Mouse (Mus musculus): ENCODE measurements at regions not wholly inside any gene's neighbourhood (a gene's known extent, or its start where the extent isn't known, plus 50 kb on each side); places are given as distances from the start of the nearest gene placed in this dataset.

- DNase-seq (ENCODE audit: low spot score in 2 of 2), result peak in 1 of 2 experiments; percentile 26
These were observed 148.3 kb downstream of the Ddx1 start for GRCm38 (mm10) chr12:13100505-13101354.

GRCm38 (mm10) chr12:13094111-13094851 is 152.6 kb upstream of the Mycn start:
- DNase-seq (ENCODE audit: low spot score in 2 of 2), result no peak

- no peak for DNase-seq (ENCODE audit: low spot score in 2 of 2)
These were observed 144.2 kb upstream of the Mycn start for GRCm38 (mm10) chr12:13085951-13086350.

- no peak for DNase-seq (ENCODE audit: low spot score in 2 of 2)
These were observed 143.8 kb upstream of the Mycn start for GRCm38 (mm10) chr12:13085484-13085883.

GRCm38 (mm10) chr12:13083337-13084054 is 141.8 kb upstream of the Mycn start:
- DNase-seq (ENCODE audit: low spot score in 2 of 2), result no peak

GRCm38 (mm10) chr12:13080791-13081190 is 139.1 kb upstream of the Mycn start:
- no peak for DNase-seq (ENCODE audit: low spot score in 2 of 2)

- no peak for DNase-seq (ENCODE audit: low spot score in 2 of 2)
These were observed 138.1 kb upstream of the Mycn start for GRCm38 (mm10) chr12:13079832-13080231.

- no peak for DNase-seq (ENCODE audit: low spot score in 2 of 2)
These were observed 136.0 kb upstream of the Mycn start for GRCm38 (mm10) chr12:13077689-13078088.

GRCm38 (mm10) chr12:13076699-13077287 is 135.1 kb upstream of the Mycn start:
- DNase-seq (ENCODE audit: low spot score in 2 of 2), result no peak

- DNase-seq (ENCODE audit: low spot score in 2 of 2), result no peak
These were observed 131.6 kb upstream of the Mycn start for GRCm38 (mm10) chr12:13073126-13073886.

- no peak for DNase-seq (ENCODE audit: low spot score in 2 of 2)
These were observed 125.6 kb upstream of the Mycn start for GRCm38 (mm10) chr12:13067295-13067694.

GRCm38 (mm10) chr12:13066604-13067181 is 125.0 kb upstream of the Mycn start:
- DNase-seq (ENCODE audit: low spot score in 2 of 2), result no peak

- DNase-seq (ENCODE audit: low spot score in 2 of 2), result no peak
These were observed 117.8 kb upstream of the Mycn start for GRCm38 (mm10) chr12:13059473-13059872.

- no peak for DNase-seq (ENCODE audit: low spot score in 2 of 2)
These were observed 114.5 kb upstream of the Mycn start for GRCm38 (mm10) chr12:13056246-13056645.

- no peak for DNase-seq (ENCODE audit: low spot score in 2 of 2)
These were observed 112.9 kb upstream of the Mycn start for GRCm38 (mm10) chr12:13054611-13055010.

GRCm38 (mm10) chr12:13053746-13054145 is 112.0 kb upstream of the Mycn start:
- no peak for DNase-seq (ENCODE audit: low spot score in 2 of 2)

GRCm38 (mm10) chr12:13052845-13053623 is 111.3 kb upstream of the Mycn start:
- no peak for DNase-seq (ENCODE audit: low spot score in 2 of 2)

GRCm38 (mm10) chr12:13052164-13052563 is 110.5 kb upstream of the Mycn start:
- no peak for DNase-seq (ENCODE audit: low spot score in 2 of 2)

- no peak for DNase-seq (ENCODE audit: low spot score in 2 of 2)
These were observed 107.9 kb upstream of the Mycn start for GRCm38 (mm10) chr12:13049659-13050058.

Data from adrenal gland, adult 18-20 months (tissue).